Mouse (Mus musculus) G1E (cell line): ENCODE measurements around the gene Sptbn4.

Source experiments
- CTCF ChIP-seq: IDR thresholded peaks from 2 replicates; pipeline ENCODE4 v1.5.1; 2012; ENCODE audit warnings: low read depth, low read length, inconsistent platforms, mixed read lengths
- GATA1 ChIP-seq: IDR thresholded peaks from 2 replicates; pipeline ENCODE4 v1.6.1; 2012; ENCODE audit warnings: borderline replicate concordance, low read length, inconsistent platforms, mixed read lengths
- GATA2 ChIP-seq: IDR thresholded peaks from 2 replicates; pipeline ENCODE4 v1.6.1; 2012; ENCODE audit warnings: low read depth, low read length, inconsistent platforms, borderline replicate concordance
- POLR2AphosphoS5 ChIP-seq: IDR thresholded peaks from 2 replicates; pipeline ENCODE4 v1.6.1; 2012; ENCODE audit warnings: low read depth, low read length, inconsistent platforms; ENCODE audit not compliant: insufficient replicate concordance
- TAL1 ChIP-seq: conservative IDR thresholded peaks from 2 replicates; pipeline ENCODE4 v1.6.1; 2012; ENCODE audit warnings: low read depth, low read length, inconsistent platforms, mixed read lengths

- no peak for TF ChIP-seq GATA1
- TF ChIP-seq CTCF: no peak
- TF ChIP-seq TAL1: no peak
- no peak for TF ChIP-seq POLR2AphosphoS5
- no peak for TF ChIP-seq GATA2
Observed at GRCm38 (mm10) chr7:27490227-27490542, 42.7 kb upstream of the Sptbn4 start.
